Mouse (Mus musculus) heart, adult 2 months (tissue): ENCODE results near the gene Rhog. TPM values are rescaled to one million over a fixed set of nuclear protein-coding genes. Genes with fewer than 3 reads are reported as not detected.

Experiments
- DNase-seq, 2 experiments: peaks; one replicate each; pipeline ENCODE4 v3.0.0; 2021
- H3K27ac ChIP-seq: fragments of 200-600 bp; 2 replicates; pipeline ENCODE4 v1.8.1; 2022
- H3K27me3 ChIP-seq: fragments of 200-500 bp; 2 replicates; pipeline ENCODE4 v1.6.1; 2012; ENCODE audit warnings: mild to moderate bottlenecking, low read length, inconsistent platforms, mixed read lengths; ENCODE audit not compliant: control insufficient read depth, insufficient read depth
- H3K36me3 ChIP-seq: fragments of 200-500 bp; 2 replicates; pipeline ENCODE4 v1.6.1; 2012; ENCODE audit warnings: low read length, inconsistent platforms; ENCODE audit not compliant: control insufficient read depth, insufficient read depth
- H3K4me1 ChIP-seq: fragments of 200-500 bp; 2 replicates; pipeline ENCODE4 v1.6.1; 2011; ENCODE audit warnings: low read length; ENCODE audit not compliant: control insufficient read depth, insufficient read depth
- H3K4me3 ChIP-seq: fragments of 200-600 bp; 2 replicates; pipeline ENCODE4 v1.8.1; 2022
- H3K79me2 ChIP-seq: fragments of 200-500 bp; replicated peaks from 2 replicates; pipeline ENCODE4 v1.6.1; 2012; ENCODE audit warnings: mild to moderate bottlenecking, inconsistent platforms, low read length, moderate library complexity, mixed read lengths; ENCODE audit not compliant: control insufficient read depth, insufficient read depth
- H3K9ac ChIP-seq: fragments of 200-500 bp; 2 replicates; pipeline ENCODE4 v1.6.1; 2012; ENCODE audit warnings: low read depth, mild to moderate bottlenecking, control low read depth, inconsistent platforms, low read length, mixed read lengths
- CTCF ChIP-seq: fragments of 200-600 bp; IDR thresholded peaks from 2 replicates; pipeline ENCODE4 v1.8.1; 2022; ENCODE audit warnings: antibody characterized with exemption, mild to moderate bottlenecking, moderate library complexity
- EP300 ChIP-seq: fragments of 200-500 bp; IDR thresholded peaks from 2 replicates; pipeline ENCODE4 v1.6.1; 2011; ENCODE audit warnings: low read depth, low read length, control low read depth; ENCODE audit not compliant: insufficient read depth
- POLR2A ChIP-seq: fragments of 200-500 bp; IDR thresholded peaks from 2 replicates; pipeline ENCODE4 v1.6.1; 2011; ENCODE audit warnings: mild to moderate bottlenecking, low read depth, low read length, control low read depth; ENCODE audit not compliant: insufficient read depth
- WGBS: fragments of 180-500 bp; shearing (Covaris S2); methylation state at CpG from one replicate; pipeline ENCODE4 v1.1.7; 2018; 5-methylcytosine and 5-hydroxymethylcytosine counted together
- intact Hi-C: fragments of 180-260 bp; cut with DNase I; formaldehyde crosslinking; loops from one replicate; pipeline ENCODE4 v1.15.1; 2025
- polyA plus RNA-seq: library from polyadenylated mRNA; depleted of rRNA; stranded (reverse); fragments of >200 nt; gene quantifications from 2 replicates; pipeline ENCODE4 v1.2.3, GENCODE M21; 2012
- total RNA-seq, 2 experiments: library from RNA; stranded (reverse); gene quantifications; 2 replicates each; pipeline ENCODE4 v1.2.3; 2021

The Rhog gene
- total and polyA plus RNA-seq, 3 experiments: 22.4 to 34.2 (median 26.3) TPM

DNA sequence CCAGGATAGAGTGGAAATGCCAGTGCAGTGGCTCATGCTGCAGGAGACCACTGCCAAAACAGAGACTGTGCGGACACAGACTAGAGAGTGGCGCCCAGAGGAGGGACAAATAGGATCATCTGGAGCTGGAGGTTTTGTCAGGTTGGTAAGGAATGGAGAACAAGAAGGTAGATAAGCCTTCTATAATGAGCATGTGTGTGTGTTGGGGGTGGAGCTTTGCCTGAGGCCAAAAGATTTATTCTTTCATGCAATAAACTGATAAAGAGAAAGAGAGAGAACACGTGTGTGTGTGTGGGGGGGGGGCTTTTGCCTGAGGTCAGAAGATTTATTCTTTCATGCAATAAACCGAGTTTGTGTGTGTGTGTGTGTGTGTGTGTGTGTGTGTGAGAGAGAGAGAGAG, 22.8 kb downstream of the Rhog start:
- 74% methylated on average over 4 of the region's 4 CpGs for WGBS
- intact Hi-C loops: no loop called here
- Histone ChIP-seq H3K27me3 (no peaks in the 10 kb centered on the region), H3K4me3 (no peak overlapping the region), H3K27ac (no peak overlapping the region), H3K4me1 (no peaks in the 10 kb centered on the region), H3K79me2 (no peaks in the 10 kb centered on the region), H3K36me3 (no peaks in the 10 kb centered on the region), H3K9ac (no peak overlapping the region)
- no peak for TF ChIP-seq CTCF
- no peak for TF ChIP-seq EP300
- TF ChIP-seq POLR2A: no peak
- DNase-seq: no peak

GRCm38 (mm10) chr7:102229814-102230213, 26.0 kb downstream of the Rhog start:
- intact Hi-C loops: no loop called here
- H3K27ac ChIP-seq: no peak overlapping the region
- H3K9ac ChIP-seq: no peak overlapping the region
- peaks cover 4% of the 10 kb centered on the region; the same call in 1 of the 2 replicates for H3K36me3 ChIP-seq
- no peaks in the 10 kb centered on the region for H3K79me2 ChIP-seq
- peaks cover 7% of the 10 kb centered on the region for H3K4me1 ChIP-seq
- no peak for TF ChIP-seq EP300
- no peak for TF ChIP-seq CTCF
- TF ChIP-seq POLR2A: no peak
- DNase-seq: no peak
- H3K4me3 ChIP-seq: no peak overlapping the region
- 83% methylated on average over 6 of the region's 6 CpGs for WGBS
- no peaks in the 10 kb centered on the region for H3K27me3 ChIP-seq

DNA sequence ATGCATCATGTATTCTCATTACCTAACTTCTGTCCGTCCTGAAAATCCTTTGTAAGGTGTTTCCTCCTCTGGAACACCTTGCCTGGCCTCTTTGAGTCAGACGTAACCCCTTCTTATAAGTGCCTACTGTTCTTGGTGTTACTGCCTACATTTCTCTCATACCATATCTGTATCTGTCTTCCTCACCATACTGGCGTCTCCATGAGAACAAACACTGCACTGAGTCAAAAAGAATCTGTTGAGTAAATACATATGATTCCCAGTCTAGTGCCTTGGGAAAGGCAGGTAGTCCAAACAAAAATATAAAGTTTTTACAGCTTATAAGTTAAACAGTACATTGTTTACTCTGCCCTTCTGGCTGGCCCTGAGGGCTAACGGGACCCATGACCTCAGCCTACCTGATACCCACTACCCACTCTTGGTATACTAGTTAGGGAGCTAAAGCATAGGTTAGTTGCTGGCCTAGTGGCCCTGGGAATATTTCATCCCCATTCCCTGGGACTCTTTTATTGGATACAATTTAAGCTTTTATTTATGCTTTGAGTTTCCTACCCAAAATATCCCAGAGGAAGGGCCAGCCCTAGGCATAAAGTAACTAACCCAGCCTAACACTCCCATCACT, 27.7 kb downstream of the Rhog start:
- no peaks in the 10 kb centered on the region for H3K79me2 ChIP-seq
- no peak overlapping the region for H3K4me3 ChIP-seq
- TF ChIP-seq CTCF (no peak), EP300 (no peak), POLR2A (no peak)
- no peak for DNase-seq
- H3K9ac ChIP-seq: no peak overlapping the region
- 84% methylated on average over 4 of the region's 4 CpGs for WGBS
- H3K27me3 ChIP-seq: no peaks in the 10 kb centered on the region
- no peak overlapping the region for H3K27ac ChIP-seq
- intact Hi-C loops: no loop called here
- H3K4me1 ChIP-seq: peaks cover 8% of the 10 kb centered on the region
- H3K36me3 ChIP-seq: peaks cover 6% of the 10 kb centered on the region; the same call in 1 of the 2 replicates

DNA sequence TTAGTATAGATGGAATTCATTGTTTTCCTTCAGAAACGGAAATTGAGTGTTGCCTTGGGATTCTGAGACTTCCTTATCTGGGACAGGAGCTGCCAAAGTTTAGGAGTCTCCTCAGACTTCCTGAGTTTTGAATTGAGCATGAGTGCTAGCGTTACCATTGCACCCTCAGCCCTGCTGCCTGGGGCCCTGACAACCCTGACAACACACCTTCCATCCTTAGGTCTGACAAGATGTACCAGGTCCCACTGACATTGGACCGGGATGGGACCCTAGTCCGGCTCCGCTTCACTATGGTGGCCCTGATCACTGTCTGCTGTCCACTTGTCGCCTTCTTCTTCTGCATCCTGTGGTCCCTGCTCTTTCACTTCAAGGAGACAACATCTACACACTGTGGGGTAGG, 29.8 kb downstream of the Rhog start:
- DNase-seq: no peak
- Histone ChIP-seq H3K27ac (peak overlapping the region; percentile 66), H3K9ac (no peak overlapping the region), H3K4me3 (no peak overlapping the region), H3K79me2 (no peaks in the 10 kb centered on the region), H3K36me3 (peaks cover 6% of the 10 kb centered on the region; the same call in 1 of the 2 replicates), H3K27me3 (no peaks in the 10 kb centered on the region), H3K4me1 (peaks cover 9% of the 10 kb centered on the region)
- TF ChIP-seq EP300: no peak
- TF ChIP-seq POLR2A: peak; percentile 39; the same call in 1 of the 2 replicates
- WGBS: 69% methylated on average over 6 of the region's 6 CpGs
- intact Hi-C loops: no loop called here

GRCm38 (mm10) chr7:102223883-102224738, 31.7 kb downstream of the Rhog start:
- H3K9ac ChIP-seq: no peak overlapping the region
- no peaks in the 10 kb centered on the region for H3K27me3 ChIP-seq
- peaks cover 9% of the 10 kb centered on the region for H3K4me1 ChIP-seq
- WGBS: 60% methylated on average over 5 of the region's 5 CpGs
- H3K36me3 ChIP-seq: peaks cover 6% of the 10 kb centered on the region; the same call in 1 of the 2 replicates
- no peak overlapping the region for H3K4me3 ChIP-seq
- peak overlapping the region; percentile 74; the same call in 1 of the 2 replicates for H3K27ac ChIP-seq
- TF ChIP-seq CTCF (no peak), EP300 (no peak), POLR2A (no peak)
- H3K79me2 ChIP-seq: no peaks in the 10 kb centered on the region
- DNase-seq: no peak
- intact Hi-C loops: loop anchor here (2.0 kb wide), 1 partner anchor 19 kb away; no protein-coding TSS in a partner anchor
